Comparison of ENCODE assay signal across 16 mouse cellular contexts in genomic region chr5:70011951-70012350, GRCm38 (mm10).
DNase-seq lines count a peak whose midpoint lies in the region; ATAC-seq and TF ChIP-seq lines count a peak whose summit lies in the region.
"Had no signal": no experiment of that assay in that cellular context is flagged by ENCODE, and none has a peak within 500 bp of the region (broad histone marks: within the 10 kb centered on the region; RNA-seq: fewer than 3 reads in every experiment).

No protein-coding gene starts in this region.

- no peak for TF ChIP-seq CTCF in hindbrain, postnatal 0 days (IDR thresholded peaks at IDR 0.05; ENCODE audit: low read depth)
- no peak for TF ChIP-seq CTCF in midbrain, postnatal 0 days (IDR thresholded peaks at IDR 0.05)

- H3K4me2 ChIP-seq in hindbrain, postnatal 0 days (ENCODE audit: low read depth, low read length): no peak overlapping the region
- no peak overlapping the region for H3K4me2 ChIP-seq in hindbrain, embryonic 14.5 days (replicated peaks)
- H3K4me2 ChIP-seq in midbrain, postnatal 0 days (ENCODE audit: low read depth, low read length, poor library complexity, severe bottlenecking): no peak overlapping the region
- H3K4me2 ChIP-seq: embryonic facial prominence, embryonic 12.5 days; forebrain, embryonic 13.5 days had no signal

- H3K27ac ChIP-seq in hindbrain, postnatal 0 days: no peak overlapping the region
- H3K27ac ChIP-seq in hindbrain, embryonic 14.5 days: no peak overlapping the region
- no peak overlapping the region for H3K27ac ChIP-seq in midbrain, postnatal 0 days (ENCODE audit: low read depth, low read length)
- no peak overlapping the region for H3K27ac ChIP-seq in midbrain, embryonic 10.5 days (replicated peaks)
- H3K27ac ChIP-seq: embryonic facial prominence, embryonic 10.5 days; embryonic facial prominence, embryonic 12.5 days; forebrain, embryonic 13.5 days had no signal

- no peak overlapping the region for H3K9ac ChIP-seq in hindbrain, postnatal 0 days (replicated peaks; ENCODE audit: low read length)
- H3K9ac ChIP-seq in hindbrain, embryonic 14.5 days: no peak overlapping the region
- no peak overlapping the region for H3K9ac ChIP-seq in midbrain, postnatal 0 days (replicated peaks; ENCODE audit: low read length, poor library complexity, severe bottlenecking)
- H3K9ac ChIP-seq: embryonic facial prominence, embryonic 12.5 days; forebrain, embryonic 13.5 days; forebrain, postnatal 0 days had no signal

- ATAC-seq in hindbrain, postnatal 0 days: no peak
- ATAC-seq in hindbrain, embryonic 14.5 days (ENCODE audit: low FRiP score): no peak
- no peak for ATAC-seq in midbrain, postnatal 0 days (ENCODE audit: low FRiP score)
- ATAC-seq in granulocyte monocyte progenitor cell, adult 5-6 weeks (replicated peaks; ENCODE audit: poor library complexity, severe bottlenecking): no peak
- ATAC-seq: forebrain, embryonic 13.5 days; forebrain, postnatal 0 days had no signal

- peak; percentile 32 for DNase-seq in hindbrain, postnatal 0 days (ENCODE audit: low spot score)
- DNase-seq in hindbrain, embryonic 14.5 days (ENCODE audit: low spot score): no peak
- peak; percentile 12 for DNase-seq in midbrain, postnatal 0 days (ENCODE audit: low spot score)
- DNase-seq in midbrain, embryonic 10.5 days (ENCODE audit: low spot score): no peak
- DNase-seq: adrenal gland, adult 2 months; adrenal gland, postnatal 10 days; adrenal gland, postnatal 25 days; cerebellum, adult 11-12 months; cerebellum, adult 2 months; cerebellum, adult 9-10 months; cerebellum, postnatal 25 days; forebrain, postnatal 0 days had no signal

- H3K9me3 ChIP-seq in hindbrain, postnatal 0 days (ENCODE audit: low read length): no peaks in the 10 kb centered on the region
- H3K9me3 ChIP-seq in hindbrain, embryonic 14.5 days (ENCODE audit: control insufficient read depth, low read length): no peaks in the 10 kb centered on the region
- no peaks in the 10 kb centered on the region for H3K9me3 ChIP-seq in midbrain, postnatal 0 days (ENCODE audit: low read length)
- H3K9me3 ChIP-seq in midbrain, embryonic 10.5 days (replicated peaks): no peaks in the 10 kb centered on the region
- H3K9me3 ChIP-seq: embryonic facial prominence, embryonic 10.5 days; embryonic facial prominence, embryonic 12.5 days; forebrain, embryonic 13.5 days had no signal

- no peak overlapping the region for H3K4me3 ChIP-seq in hindbrain, postnatal 0 days (ENCODE audit: low read length)
- no peak overlapping the region for H3K4me3 ChIP-seq in hindbrain, embryonic 14.5 days (replicated peaks; ENCODE audit: low read length)
- no peak overlapping the region for H3K4me3 ChIP-seq in midbrain, postnatal 0 days (ENCODE audit: low read depth, low read length)
- H3K4me3 ChIP-seq in midbrain, embryonic 10.5 days: no peak overlapping the region
- H3K4me3 ChIP-seq: embryonic facial prominence, embryonic 10.5 days; embryonic facial prominence, embryonic 12.5 days; forebrain, embryonic 13.5 days had no signal

- no peaks in the 10 kb centered on the region for H3K4me1 ChIP-seq in hindbrain, postnatal 0 days (ENCODE audit: insufficient read depth, low read length)
- H3K4me1 ChIP-seq in hindbrain, embryonic 14.5 days (replicated peaks; ENCODE audit: control insufficient read depth, insufficient read depth, low read length): no peaks in the 10 kb centered on the region
- H3K4me1 ChIP-seq in midbrain, postnatal 0 days (ENCODE audit: insufficient read depth, low read length): no peaks in the 10 kb centered on the region
- H3K4me1 ChIP-seq in midbrain, embryonic 10.5 days: no peaks in the 10 kb centered on the region
- H3K4me1 ChIP-seq: embryonic facial prominence, embryonic 10.5 days; embryonic facial prominence, embryonic 12.5 days; forebrain, embryonic 13.5 days had no signal

- no peaks in the 10 kb centered on the region for H3K36me3 ChIP-seq in hindbrain, postnatal 0 days (ENCODE audit: insufficient read depth, low read length)
- no peaks in the 10 kb centered on the region for H3K36me3 ChIP-seq in hindbrain, embryonic 14.5 days (replicated peaks; ENCODE audit: control insufficient read depth, insufficient read depth)
- H3K36me3 ChIP-seq in midbrain, postnatal 0 days (ENCODE audit: insufficient read depth, low read length): no peaks in the 10 kb centered on the region
- H3K36me3 ChIP-seq in midbrain, embryonic 10.5 days: no peaks in the 10 kb centered on the region
- H3K36me3 ChIP-seq: embryonic facial prominence, embryonic 10.5 days; embryonic facial prominence, embryonic 12.5 days had no signal

- 19% methylated on average over 1 of the region's 1 CpGs for WGBS in hindbrain, postnatal 0 days
- WGBS in hindbrain, embryonic 14.5 days: 31% methylated on average over 1 of the region's 1 CpGs
- 24% methylated on average over 1 of the region's 1 CpGs for WGBS in midbrain, postnatal 0 days
- 66% methylated on average over 1 of the region's 1 CpGs for WGBS in midbrain, embryonic 10.5 days

- H3K27me3 ChIP-seq in hindbrain, postnatal 0 days (ENCODE audit: insufficient read depth, low read length): no peaks in the 10 kb centered on the region
- H3K27me3 ChIP-seq in hindbrain, embryonic 14.5 days (ENCODE audit: control insufficient read depth, insufficient read depth, low read length): no peaks in the 10 kb centered on the region
- no peaks in the 10 kb centered on the region for H3K27me3 ChIP-seq in midbrain, postnatal 0 days (ENCODE audit: insufficient read depth, low read length)
- no peaks in the 10 kb centered on the region for H3K27me3 ChIP-seq in midbrain, embryonic 10.5 days (ENCODE audit: low read depth, poor library complexity, severe bottlenecking)
- H3K27me3 ChIP-seq: embryonic facial prominence, embryonic 12.5 days; forebrain, embryonic 13.5 days had no signal

Comparison
In these comparisons a context has a peak if more than half of its experiments do, and no peak if none do; other contexts are left out.
1. DNase-seq: peak in hindbrain, postnatal 0 days (single experiment) and midbrain, postnatal 0 days (single experiment); none in hindbrain, embryonic 14.5 days (single experiment) and midbrain, embryonic 10.5 days (single experiment).